Mouse (Mus musculus) heart, postnatal 0 days (tissue): ENCODE data around the gene Aamp. TPM values are rescaled to one million over a fixed set of nuclear protein-coding genes. Genes with fewer than 3 reads are reported as not detected.
A peak's percentile ranks its signal among the peaks of the same experiment; 100 is the strongest.

Experiments used
- ATAC-seq: fragments of 200-750 bp; cut with Nextera tagmentation; 2 replicates; pipeline ENCODE4 v1.8.0; 2017; ENCODE audit warnings: low read depth, moderate number of reproducible peaks, moderate library complexity; ENCODE audit not compliant: insufficient read depth
- DNase-seq: peaks from one replicate; pipeline ENCODE4 v3.0.0-alpha.2; 2016; ENCODE audit warnings: low spot score
- H3K27ac ChIP-seq: fragments of 300-500 bp; sonication (generic); 2 replicates; pipeline ENCODE4 v1.5.1; 2014; ENCODE audit warnings: low read depth, mild to moderate bottlenecking
- H3K27me3 ChIP-seq: fragments of 300-500 bp; sonication (generic); 2 replicates; pipeline ENCODE4 v1.6.1; 2014; ENCODE audit warnings: low read length, mixed read lengths; ENCODE audit not compliant: control insufficient read depth, insufficient read depth
- H3K36me3 ChIP-seq: fragments of 300-500 bp; sonication (generic); replicated peaks from 2 replicates; pipeline ENCODE4 v1.6.1; 2014; ENCODE audit warnings: low read length, mixed read lengths; ENCODE audit not compliant: control insufficient read depth, insufficient read depth
- H3K4me1 ChIP-seq: fragments of 300-500 bp; sonication (generic); 2 replicates; pipeline ENCODE4 v1.6.1; 2014; ENCODE audit warnings: antibody characterized with exemption; ENCODE audit not compliant: control insufficient read depth, insufficient read depth
- H3K4me2 ChIP-seq: fragments of 300-500 bp; sonication (generic); 2 replicates; pipeline ENCODE4 v1.6.1; 2014; ENCODE audit warnings: low read depth, mild to moderate bottlenecking, low read length, moderate library complexity
- H3K4me3 ChIP-seq: fragments of 300-500 bp; sonication (generic); 2 replicates; pipeline ENCODE4 v1.5.1; 2014; ENCODE audit warnings: low read depth, low read length
- H3K9ac ChIP-seq: fragments of 300-500 bp; sonication (generic); replicated peaks from 2 replicates; pipeline ENCODE4 v1.6.1; 2014; ENCODE audit warnings: low read depth, low read length, mixed read lengths
- H3K9me3 ChIP-seq: fragments of 300-500 bp; sonication (generic); replicated peaks from 2 replicates; pipeline ENCODE4 v1.6.1; 2016; ENCODE audit warnings: low read length; ENCODE audit not compliant: control insufficient read depth
- CTCF ChIP-seq: IDR thresholded peaks from 2 replicates; pipeline ENCODE4 v1.5.1; 2016; ENCODE audit warnings: antibody characterized with exemption, control low read depth, low read depth
- EP300 ChIP-seq: IDR thresholded peaks from 2 replicates; pipeline ENCODE4 v1.6.1; 2016; ENCODE audit warnings: antibody characterized with exemption, low read depth
- WGBS: fragments of 180-500 bp; shearing (Covaris S2); extraction: QIAGEN DNeasy Blood & Tissue Kit; methylation state at CpG from one replicate; pipeline ENCODE4 v1.1.7; 2014; 5-methylcytosine and 5-hydroxymethylcytosine counted together
- polyA plus RNA-seq: library from polyadenylated mRNA; unstranded; fragments of >200 nt; fragmentation: Nextera tagmentation; extraction: Ambion mirVana; gene quantifications from 2 replicates; pipeline ENCODE4 v1.2.1, GENCODE M21; 2015
- total RNA-seq: library from RNA; depleted of rRNA; stranded (reverse); fragments of >200 nt; gene quantifications from 2 replicates; pipeline ENCODE4 v1.2.3, GENCODE M21; 2014; ENCODE audit warnings: low replicate concordance

Aamp gene
- total and polyA plus RNA-seq, 2 experiments from 2014 or later: 146 to 165 TPM

DNA sequence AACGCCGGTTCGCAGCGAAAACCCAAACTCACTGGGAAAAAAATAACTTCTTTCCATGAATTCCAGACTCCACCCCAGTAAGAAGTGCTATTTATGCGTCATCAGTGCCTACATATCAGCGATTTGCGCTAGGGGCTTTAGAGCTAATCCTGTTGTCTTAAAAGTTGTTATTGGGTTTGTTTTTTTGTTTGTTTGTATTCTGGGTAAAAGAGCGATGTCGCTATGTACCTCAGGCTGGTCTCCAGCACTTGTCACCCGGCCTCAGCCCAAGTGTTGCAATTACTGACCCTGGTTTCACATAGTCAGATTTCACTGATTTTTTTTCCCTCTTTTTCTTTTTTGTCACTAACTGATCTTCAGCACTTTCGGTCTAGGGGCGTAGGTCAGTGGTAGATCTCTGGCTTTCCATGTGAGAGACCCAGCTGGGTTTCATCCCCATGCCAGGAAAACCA, 19.8 kb upstream of the Aamp start:
- whole genome bisulfite sequencing: 8% methylated on average over 12 of the region's 12 CpGs

DNA sequence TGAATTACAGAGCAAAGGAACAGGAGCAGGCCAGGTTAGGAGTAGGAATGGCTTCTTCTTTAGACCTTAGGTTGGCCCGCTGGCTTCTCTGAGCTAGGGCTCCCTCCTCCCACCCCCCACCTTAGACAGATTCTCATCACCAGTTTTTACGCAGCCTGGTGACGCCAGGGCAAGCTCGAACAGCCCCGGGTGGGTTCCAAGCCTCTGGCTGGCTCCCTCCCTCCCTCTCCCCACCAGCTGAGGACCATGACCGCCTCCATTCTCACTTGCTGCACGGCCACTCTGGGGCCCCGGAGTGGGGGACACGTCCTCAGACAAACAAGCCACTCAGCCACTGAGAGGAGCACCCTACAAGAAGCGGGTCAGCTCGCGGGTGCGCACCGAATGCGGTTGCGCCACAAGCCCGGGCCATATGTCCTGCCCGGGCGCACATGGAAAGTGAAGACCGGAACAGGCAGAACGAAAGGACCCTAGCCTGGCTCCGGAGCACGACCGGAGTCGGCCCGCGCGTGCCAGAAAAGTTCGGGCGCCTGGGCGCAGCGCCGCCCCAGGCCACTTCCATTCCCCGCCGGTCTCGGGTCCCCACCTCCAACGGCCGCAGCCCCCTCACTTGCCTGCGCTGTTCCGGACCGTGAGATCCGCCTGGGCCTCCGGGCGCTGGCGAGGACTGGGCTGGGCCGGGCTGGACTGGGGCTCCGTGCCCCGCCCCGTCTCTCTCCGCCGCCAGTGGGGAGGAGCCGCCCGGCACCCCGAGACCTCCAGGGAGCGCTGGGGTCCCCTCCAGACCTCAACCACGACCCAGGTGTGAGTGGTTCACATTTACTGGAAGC, 19.2 kb upstream of the Aamp start:
- peaks cover 47% of the 10 kb centered on the region for H3K4me1 ChIP-seq
- H3K9me3 ChIP-seq: no peaks in the 10 kb centered on the region
- DNase-seq (peak; percentile 60), ATAC-seq (peak; percentile 84)
- H3K4me3 ChIP-seq: peak overlapping the region; percentile 64
- H3K4me2 ChIP-seq: peak overlapping the region; percentile 67
- TF ChIP-seq CTCF (peak; percentile 15), EP300 (peak; percentile 45; the same call in 1 of the 2 replicates)
- H3K27me3 ChIP-seq: no peaks in the 10 kb centered on the region
- peak overlapping the region; percentile 83 for H3K9ac ChIP-seq
- peak overlapping the region; percentile 91 for H3K27ac ChIP-seq
- WGBS: under 1% methylated on average over 56 of the region's 56 CpGs
- 0 out of 2 replicates have a peak, but pooled peaks cover under 1% of the 10 kb centered on the region for H3K36me3 ChIP-seq

More for the DNA sequence above, 19.8 kb upstream of the Aamp start:
- H3K9ac ChIP-seq: peak overlapping the region; percentile 83
- H3K9me3 ChIP-seq: no peaks in the 10 kb centered on the region
- no peaks in the 10 kb centered on the region for H3K27me3 ChIP-seq
- peak overlapping the region; percentile 67 for H3K4me2 ChIP-seq
- peak overlapping the region; percentile 64 for H3K4me3 ChIP-seq
- H3K27ac ChIP-seq: peak overlapping the region; percentile 91
- H3K36me3 ChIP-seq: no peaks in the 10 kb centered on the region
- DNase-seq: no peak
- peaks cover 43% of the 10 kb centered on the region for H3K4me1 ChIP-seq
- TF ChIP-seq CTCF: no peak
- TF ChIP-seq EP300: no peak
- ATAC-seq: no peak; the same call in 1 of the 2 replicates

DNA sequence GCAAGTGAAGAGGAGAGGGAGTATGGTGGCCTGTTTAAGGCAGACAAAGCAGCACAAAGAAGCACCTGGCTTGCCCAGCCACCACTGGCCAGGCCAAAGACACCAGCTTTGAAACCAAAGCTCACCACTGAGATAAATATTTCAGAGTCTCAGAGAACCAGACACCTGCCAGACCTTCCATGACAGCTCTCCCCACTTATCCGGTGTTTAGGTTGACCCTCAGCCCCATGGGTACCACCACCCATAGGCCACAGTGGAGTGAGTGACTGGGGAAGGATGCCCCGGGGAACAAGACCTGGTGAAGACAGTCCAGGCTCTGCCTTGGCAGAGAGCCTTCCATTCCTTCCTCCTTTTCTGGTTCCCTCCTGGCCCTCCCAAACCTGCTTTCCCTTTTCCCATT, 18.3 kb upstream of the Aamp start:
- DNase-seq: no peak
- Histone ChIP-seq H3K4me1 (peaks cover 49% of the 10 kb centered on the region), H3K36me3 (0 out of 2 replicates have a peak, but pooled peaks cover 3% of the 10 kb centered on the region), H3K4me3 (peak overlapping the region; percentile 64), H3K27me3 (no peaks in the 10 kb centered on the region), H3K9ac (no peak overlapping the region), H3K27ac (no peak overlapping the region), H3K9me3 (no peaks in the 10 kb centered on the region), H3K4me2 (peak overlapping the region; percentile 67)
- no peak for ATAC-seq
- TF ChIP-seq CTCF (no peak), EP300 (no peak)
- 51% methylated on average over 2 of the region's 2 CpGs for WGBS

DNA sequence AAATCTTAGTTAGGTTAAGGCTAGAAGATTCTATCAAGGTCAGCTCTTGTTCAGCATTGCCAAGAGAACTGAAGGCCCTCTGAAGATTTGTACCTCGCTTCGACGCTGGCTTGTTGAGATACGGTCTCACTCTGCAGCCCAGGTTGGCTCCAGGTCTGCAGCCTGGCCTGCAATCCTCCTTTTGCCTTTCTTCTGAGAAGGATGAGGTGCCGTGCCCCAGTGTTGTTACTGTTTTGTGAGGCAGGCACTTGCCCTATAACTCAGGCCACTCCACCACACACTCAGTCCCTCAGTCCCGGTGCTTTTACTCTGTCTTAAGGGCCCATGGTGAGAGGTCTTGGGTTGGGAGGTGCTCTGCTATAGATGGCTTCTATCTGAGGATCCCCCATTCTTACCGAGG, 17.7 kb upstream of the Aamp start:
- ATAC-seq: no peak
- WGBS: 83% methylated on average over 7 of the region's 7 CpGs
- Histone ChIP-seq H3K9ac (0 out of 2 replicates have a peak overlapping the region, but pooled peaks have one; percentile 0), H3K27ac (no peak overlapping the region), H3K4me1 (peaks cover 55% of the 10 kb centered on the region), H3K4me2 (peak overlapping the region; percentile 67), H3K27me3 (no peaks in the 10 kb centered on the region), H3K9me3 (no peaks in the 10 kb centered on the region), H3K36me3 (0 out of 2 replicates have a peak, but pooled peaks cover 3% of the 10 kb centered on the region), H3K4me3 (no peak overlapping the region)
- no peak for DNase-seq
- TF ChIP-seq EP300 (no peak), CTCF (no peak)

DNA sequence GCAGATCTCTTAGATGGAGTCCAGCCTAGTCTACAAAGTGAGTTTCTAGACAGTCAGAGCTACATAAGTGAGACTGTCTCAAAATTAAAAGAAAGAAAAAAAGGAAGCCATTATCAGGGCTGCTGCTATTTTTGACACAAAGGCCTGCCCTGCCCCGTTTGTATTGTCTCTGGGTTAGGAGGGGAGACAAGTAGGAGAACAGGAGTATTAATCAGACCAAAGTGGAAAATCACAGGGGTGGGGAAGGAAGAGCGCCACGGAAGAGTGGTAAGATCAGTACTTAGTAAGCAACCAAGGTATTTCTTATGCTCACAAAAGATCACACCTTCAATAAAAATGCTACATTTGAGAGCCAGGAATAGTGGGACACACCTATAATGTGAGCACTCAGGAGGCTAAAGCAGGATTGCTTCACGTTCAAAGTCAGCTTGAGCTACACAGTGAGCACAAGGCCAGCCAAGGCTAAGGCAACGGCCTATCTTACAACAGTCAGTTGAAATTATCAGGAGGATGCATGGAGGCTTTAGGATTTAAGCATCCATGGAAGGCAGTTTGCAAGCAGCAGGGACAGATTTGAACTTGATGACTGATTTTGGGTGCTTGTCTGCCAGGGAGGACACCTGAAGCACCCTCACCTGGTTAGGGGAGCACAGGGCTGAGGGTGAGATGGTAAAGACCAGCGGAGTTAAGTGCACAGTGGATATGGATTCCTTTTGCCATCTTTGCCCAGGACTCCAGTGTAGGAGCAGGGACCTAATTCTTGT, 16.0 kb upstream of the Aamp start:
- ATAC-seq (no peak), DNase-seq (no peak)
- 0 out of 2 replicates have a peak overlapping the region, but pooled peaks have one; percentile 15 for H3K9ac ChIP-seq
- WGBS: 42% methylated on average over 6 of the region's 6 CpGs
- peaks cover 71% of the 10 kb centered on the region for H3K4me1 ChIP-seq
- no peak overlapping the region for H3K4me3 ChIP-seq
- TF ChIP-seq CTCF: no peak
- no peak for TF ChIP-seq EP300
- peak overlapping the region; percentile 52 for H3K27ac ChIP-seq
- no peaks in the 10 kb centered on the region for H3K9me3 ChIP-seq
- H3K27me3 ChIP-seq: no peaks in the 10 kb centered on the region
- H3K4me2 ChIP-seq: no peak overlapping the region
- H3K36me3 ChIP-seq: 0 out of 2 replicates have a peak, but pooled peaks cover 3% of the 10 kb centered on the region
